Mouse (Mus musculus) thymus, adult 2 months (tissue): ENCODE results near the gene Agmat.

Source experiments
- CTCF ChIP-seq: fragments of 200-500 bp; IDR thresholded peaks from 2 replicates; pipeline ENCODE4 v1.5.1; 2012; ENCODE audit warnings: mild to moderate bottlenecking, control low read depth, low read length, moderate library complexity, borderline replicate concordance; ENCODE audit not compliant: control insufficient read depth, poor library complexity, insufficient read depth; ENCODE audit errors: extremely low read depth
- POLR2A ChIP-seq: fragments of 200-500 bp; IDR thresholded peaks from 2 replicates; pipeline ENCODE4 v1.6.1; 2012; ENCODE audit warnings: mild to moderate bottlenecking, low read length, control low read depth, moderate library complexity; ENCODE audit not compliant: control insufficient read depth, poor library complexity, insufficient read depth; ENCODE audit errors: extremely low read depth

DNA sequence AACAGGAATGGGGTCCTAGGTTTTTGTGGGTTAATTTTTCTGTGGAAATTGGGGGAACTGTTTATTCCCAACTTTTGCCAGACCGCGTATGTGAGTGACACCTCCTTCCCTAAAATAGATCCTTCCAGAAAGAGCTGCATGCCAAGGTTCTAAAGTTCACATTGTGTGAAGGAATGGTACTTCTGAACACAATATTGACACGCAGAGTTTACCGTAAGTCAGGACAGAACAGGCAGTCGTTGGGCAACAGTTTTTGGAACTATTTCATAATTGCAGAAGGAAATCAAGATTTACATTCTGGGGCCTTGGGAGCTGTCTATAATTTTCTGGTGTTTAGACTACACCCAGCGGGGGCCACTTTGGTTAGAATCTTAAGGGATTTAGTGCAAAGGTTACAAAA lies 24.5 kb upstream of the Agmat start:
- TF ChIP-seq POLR2A (no peak), CTCF (no peak)
